Mouse (Mus musculus) midbrain, embryonic 11.5 days (tissue): ENCODE measurements around the gene Serping1. TPM values are rescaled to one million over a fixed set of nuclear protein-coding genes. Genes with fewer than 3 reads are reported as not detected.
A peak's percentile ranks its signal among the peaks of the same experiment; 100 is the strongest.

Source experiments
- ATAC-seq: fragments of 200-750 bp; cut with Nextera tagmentation; 2 replicates; pipeline ENCODE4 v1.8.0; 2017; ENCODE audit warnings: moderate TSS enrichment, moderate library complexity; ENCODE audit not compliant: low FRiP score
- DNase-seq: peaks from one replicate; pipeline ENCODE4 v3.0.0; 2015; ENCODE audit warnings: low spot score; ENCODE audit errors: missing footprints
- H3K27ac ChIP-seq: fragments of 300-500 bp; sonication (generic); 2 replicates; pipeline ENCODE4 v1.5.1; 2014; ENCODE audit warnings: low read depth, low read length
- H3K27me3 ChIP-seq: fragments of 300-500 bp; sonication (generic); 2 replicates; pipeline ENCODE4 v1.6.1; 2014; ENCODE audit warnings: mild to moderate bottlenecking, low read length, moderate library complexity, mixed read lengths; ENCODE audit not compliant: control insufficient read depth, insufficient read depth
- H3K36me3 ChIP-seq: fragments of 300-500 bp; sonication (generic); 2 replicates; pipeline ENCODE4 v1.6.1; 2014; ENCODE audit warnings: mild to moderate bottlenecking, low read length, moderate library complexity, mixed read lengths; ENCODE audit not compliant: control insufficient read depth, insufficient read depth
- H3K4me1 ChIP-seq: fragments of 300-500 bp; sonication (generic); 2 replicates; pipeline ENCODE4 v1.6.1; 2014; ENCODE audit warnings: low read length; ENCODE audit not compliant: control insufficient read depth, insufficient read depth
- H3K4me2 ChIP-seq: fragments of 300-500 bp; sonication (generic); 2 replicates; pipeline ENCODE4 v1.6.1; 2014; ENCODE audit warnings: mild to moderate bottlenecking, moderate library complexity
- H3K4me3 ChIP-seq: fragments of 300-500 bp; sonication (generic); 2 replicates; pipeline ENCODE4 v1.5.1; 2014; ENCODE audit warnings: low read depth, low read length
- H3K9ac ChIP-seq: fragments of 300-500 bp; sonication (generic); 2 replicates; pipeline ENCODE4 v1.6.1; 2014; ENCODE audit warnings: low read length
- H3K9me3 ChIP-seq: fragments of 300-500 bp; sonication (generic); 2 replicates; pipeline ENCODE4 v1.6.1; 2016; ENCODE audit warnings: low read length; ENCODE audit not compliant: control insufficient read depth
- WGBS: fragments of 180-500 bp; shearing (Covaris S2); extraction: QIAGEN DNeasy Blood & Tissue Kit; methylation state at CpG from one replicate; pipeline ENCODE4 v1.1.7; 2014; 5-methylcytosine and 5-hydroxymethylcytosine counted together
- polyA plus RNA-seq: library from polyadenylated mRNA; unstranded; fragments of >200 nt; fragmentation: Nextera tagmentation; extraction: Ambion mirVana; gene quantifications from 2 replicates; pipeline ENCODE4 v1.2.1, GENCODE M21; 2014

Gene Serping1
- polyA plus RNA-seq, 1 experiment from 2014 or later = 37.0 TPM

DNA sequence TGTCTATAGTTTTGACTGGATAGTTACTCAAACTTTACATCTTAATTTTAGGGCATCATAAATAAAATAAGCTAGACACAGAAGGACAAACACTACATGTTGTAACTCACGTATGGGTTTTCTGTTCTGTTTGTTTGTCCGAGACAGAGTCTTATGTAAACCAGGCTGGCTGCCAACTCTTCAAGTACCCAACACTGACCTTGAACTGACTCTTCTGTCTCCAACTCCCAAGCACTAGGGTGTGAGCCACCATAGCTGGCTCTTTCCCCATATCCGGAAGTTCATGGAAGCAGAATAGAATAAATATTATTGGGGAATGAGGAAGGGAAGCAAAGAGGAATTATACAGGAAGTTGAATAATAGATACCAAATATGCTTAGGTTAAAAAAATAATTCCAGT lies 17.3 kb upstream of the Serping1 start:
- Histone ChIP-seq H3K27ac (no peak overlapping the region), H3K4me1 (no peaks in the 10 kb centered on the region), H3K9ac (no peak overlapping the region), H3K9me3 (no peaks in the 10 kb centered on the region), H3K36me3 (no peaks in the 10 kb centered on the region), H3K27me3 (no peaks in the 10 kb centered on the region), H3K4me2 (no peak overlapping the region), H3K4me3 (no peak overlapping the region)
- DNase-seq (no peak), ATAC-seq (no peak)
- 87% methylated on average over 3 of the region's 3 CpGs for WGBS

DNA sequence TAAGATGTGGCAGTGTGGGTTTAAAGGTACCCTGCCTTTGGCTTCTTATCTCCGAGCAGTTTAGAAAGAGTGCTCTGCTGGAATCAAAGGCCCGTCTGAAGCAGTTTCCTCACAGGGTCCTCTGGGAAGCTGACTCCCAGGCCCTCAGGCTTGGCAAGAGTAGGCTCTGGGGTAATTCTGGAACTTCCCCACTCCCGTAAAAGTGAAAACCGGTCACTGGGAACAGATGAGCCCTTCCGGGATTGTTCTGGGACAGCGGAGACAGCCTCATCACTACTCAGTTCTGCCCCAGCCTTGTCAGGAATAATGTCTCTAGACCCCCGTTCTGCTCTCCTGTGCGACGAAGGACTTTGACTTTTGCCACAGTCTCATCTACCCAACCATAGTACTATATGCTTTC lies 15.2 kb upstream of the Serping1 start:
- Histone ChIP-seq H3K27me3 (no peaks in the 10 kb centered on the region), H3K4me2 (no peak overlapping the region), H3K4me1 (no peaks in the 10 kb centered on the region), H3K9me3 (no peaks in the 10 kb centered on the region), H3K36me3 (no peaks in the 10 kb centered on the region), H3K27ac (no peak overlapping the region), H3K4me3 (no peak overlapping the region), H3K9ac (no peak overlapping the region)
- no peak for DNase-seq
- ATAC-seq = no peak
- WGBS = 57% methylated on average over 9 of the region's 9 CpGs

DNA sequence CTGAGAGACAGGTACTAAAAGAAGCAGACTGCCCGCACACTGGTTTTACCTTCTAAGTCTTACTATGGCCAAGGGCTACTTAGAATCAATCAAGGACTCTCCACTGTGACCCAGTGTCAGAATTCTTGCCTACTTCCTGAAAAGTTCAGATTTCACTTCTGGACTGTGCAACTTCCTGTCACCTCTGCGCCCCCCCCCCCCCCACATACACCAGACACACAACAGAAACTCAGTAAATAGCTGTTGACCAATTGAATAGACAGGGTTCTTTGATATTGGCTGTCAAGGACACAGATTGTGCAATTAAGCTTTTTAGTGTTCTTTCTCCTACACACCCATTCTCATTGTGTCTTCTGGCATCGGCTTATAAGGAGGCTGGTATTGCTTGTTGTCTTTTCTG lies 13.1 kb upstream of the Serping1 start:
- DNase-seq (no peak), ATAC-seq (no peak)
- Histone ChIP-seq H3K27ac (no peak overlapping the region), H3K9me3 (no peaks in the 10 kb centered on the region), H3K4me1 (no peaks in the 10 kb centered on the region), H3K4me2 (no peak overlapping the region), H3K27me3 (no peaks in the 10 kb centered on the region), H3K4me3 (no peak overlapping the region), H3K36me3 (no peaks in the 10 kb centered on the region), H3K9ac (no peak overlapping the region)
- WGBS = 87% methylated on average over 3 of the region's 3 CpGs

DNA sequence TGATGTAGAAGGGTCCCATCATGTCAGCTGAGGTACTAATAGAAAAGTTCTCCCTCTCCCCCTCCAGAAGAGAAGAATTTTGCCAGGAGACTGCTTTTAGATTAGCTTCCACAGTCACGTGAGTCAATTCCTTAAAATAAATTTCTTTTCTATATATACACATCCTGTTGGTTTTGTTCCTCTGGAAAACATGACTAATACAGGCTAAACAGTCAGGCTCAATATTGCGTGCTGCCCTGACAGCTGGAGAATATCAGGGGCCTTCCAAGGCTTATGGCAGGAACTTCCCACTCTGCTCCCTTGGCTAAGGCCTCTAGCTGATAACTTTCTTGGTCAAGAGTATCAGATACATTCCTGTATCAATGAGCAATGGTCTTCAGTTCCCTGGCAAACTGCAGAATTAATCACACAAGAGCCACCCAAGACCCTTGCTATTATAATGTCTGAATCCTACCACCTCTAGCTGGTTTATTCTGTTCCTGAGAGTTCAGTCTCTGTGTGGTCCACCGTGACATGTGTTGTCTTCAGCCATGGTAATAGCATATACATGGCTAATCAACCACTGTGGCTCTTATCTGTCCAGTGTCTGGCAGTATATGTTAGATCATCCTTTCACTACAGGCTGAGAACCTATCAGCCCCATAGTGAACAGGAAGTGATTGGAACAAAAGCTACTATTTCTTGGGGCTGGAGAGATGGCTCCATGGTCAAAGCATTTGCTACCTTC lies 8.8 kb upstream of the Serping1 start:
- Histone ChIP-seq H3K4me1 (no peaks in the 10 kb centered on the region), H3K36me3 (no peaks in the 10 kb centered on the region), H3K27ac (no peak overlapping the region), H3K9ac (no peak overlapping the region), H3K27me3 (no peaks in the 10 kb centered on the region), H3K9me3 (no peaks in the 10 kb centered on the region), H3K4me3 (no peak overlapping the region), H3K4me2 (no peak overlapping the region)
- no peak for ATAC-seq
- DNase-seq = no peak
- 86% methylated on average over 3 of the region's 3 CpGs for WGBS

DNA sequence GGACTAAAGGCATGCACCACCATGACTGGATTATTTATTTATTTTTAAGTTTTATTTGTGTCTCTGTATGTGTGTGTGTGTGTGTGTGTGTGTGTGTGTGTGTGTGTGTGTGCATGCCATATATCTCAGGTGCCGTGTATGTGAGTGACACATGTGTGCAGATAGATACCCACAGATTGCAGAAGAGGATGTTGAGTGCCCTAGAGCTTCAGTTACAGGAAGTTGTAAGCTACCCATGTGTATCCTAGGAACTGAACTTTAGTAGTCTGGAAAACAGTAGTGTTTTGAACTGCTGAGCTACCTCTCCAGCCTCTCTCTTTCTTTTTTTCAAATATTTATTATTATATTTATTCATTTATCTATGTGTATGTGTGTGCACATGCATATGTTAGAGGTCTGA lies 8.1 kb upstream of the Serping1 start:
- Histone ChIP-seq H3K36me3 (no peaks in the 10 kb centered on the region), H3K4me3 (no peak overlapping the region), H3K9me3 (no peaks in the 10 kb centered on the region), H3K27ac (no peak overlapping the region), H3K27me3 (no peaks in the 10 kb centered on the region), H3K9ac (no peak overlapping the region), H3K4me1 (no peaks in the 10 kb centered on the region), H3K4me2 (no peak overlapping the region)
- ATAC-seq (no peak), DNase-seq (no peak)
- WGBS = 95% methylated on average over 1 of the region's 1 CpGs

DNA sequence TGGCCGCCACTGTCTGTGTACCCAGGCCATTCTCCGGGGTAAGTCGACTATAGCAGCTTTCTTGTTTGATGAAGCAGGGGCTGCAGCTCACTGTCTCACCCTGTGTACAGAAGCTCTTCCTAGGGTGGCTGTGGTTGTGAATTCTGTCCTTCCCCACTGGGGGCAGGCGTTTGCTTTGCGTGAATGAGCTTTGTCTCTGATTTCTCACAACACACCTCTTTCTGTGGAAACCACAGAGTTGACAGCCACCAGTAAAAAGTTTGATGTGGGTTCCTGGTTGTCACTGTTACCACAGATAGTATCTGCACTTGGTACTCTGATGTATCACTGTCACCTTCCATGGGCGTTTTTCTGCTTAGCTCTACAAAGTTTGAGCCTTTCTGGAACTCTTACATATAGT lies 4.0 kb upstream of the Serping1 start:
- Histone ChIP-seq H3K27ac (no peak overlapping the region), H3K4me1 (peaks cover 6% of the 10 kb centered on the region), H3K27me3 (no peaks in the 10 kb centered on the region), H3K9ac (no peak overlapping the region), H3K4me3 (no peak overlapping the region), H3K36me3 (no peaks in the 10 kb centered on the region), H3K9me3 (no peaks in the 10 kb centered on the region), H3K4me2 (no peak overlapping the region)
- DNase-seq (no peak), ATAC-seq (no peak)
- 54% methylated on average over 6 of the region's 6 CpGs for WGBS

DNA sequence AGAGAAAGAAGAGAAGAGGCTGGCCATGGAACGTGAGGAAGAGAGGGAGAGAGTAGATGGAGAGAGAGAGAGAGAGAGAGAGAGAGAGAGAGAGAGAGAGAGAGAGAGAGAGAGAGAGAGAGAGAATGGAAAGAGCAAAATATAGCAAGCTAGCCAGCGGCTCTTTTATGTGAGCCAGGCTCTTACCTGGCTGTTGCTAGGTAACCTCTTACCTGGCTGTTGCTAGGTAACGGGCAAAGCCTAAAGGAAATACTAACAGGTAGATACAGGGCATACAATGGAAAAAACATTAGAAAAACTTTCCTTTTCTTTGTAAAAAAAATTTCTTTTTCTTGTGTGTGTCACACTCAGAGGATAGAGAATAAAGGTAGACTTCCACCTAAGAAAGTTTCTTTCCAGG lies 2.5 kb upstream of the Serping1 start:
- no peak overlapping the region for H3K4me2 ChIP-seq
- H3K27ac ChIP-seq = no peak overlapping the region
- H3K9ac ChIP-seq = no peak overlapping the region
- H3K9me3 ChIP-seq = no peaks in the 10 kb centered on the region
- no peaks in the 10 kb centered on the region for H3K36me3 ChIP-seq
- 64% methylated on average over 3 of the region's 3 CpGs for WGBS
- H3K27me3 ChIP-seq = no peaks in the 10 kb centered on the region
- H3K4me1 ChIP-seq = peaks cover 9% of the 10 kb centered on the region
- no peak overlapping the region for H3K4me3 ChIP-seq
- ATAC-seq (no peak), DNase-seq (no peak)

DNA sequence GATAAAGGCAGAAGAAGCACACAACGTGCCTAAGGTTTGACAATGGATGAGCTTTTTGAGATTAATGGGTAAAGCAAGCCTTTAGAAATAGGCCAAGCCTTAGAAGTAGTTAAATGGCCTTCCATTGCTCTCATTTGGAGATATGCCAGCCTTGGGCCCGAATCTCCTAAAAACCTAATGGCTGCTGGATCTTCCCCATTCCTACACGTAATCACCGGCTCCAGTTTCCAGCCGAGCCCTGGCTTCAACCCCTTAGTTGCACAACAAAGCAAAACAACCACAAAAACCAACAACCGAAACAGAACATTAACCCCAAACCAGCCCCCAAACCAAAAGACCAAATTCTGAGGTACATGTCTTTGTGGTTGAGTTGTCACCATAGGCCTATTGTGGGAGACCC lies 421 bp upstream of the Serping1 start:
- no peaks in the 10 kb centered on the region for H3K27me3 ChIP-seq
- no peaks in the 10 kb centered on the region for H3K36me3 ChIP-seq
- H3K4me1 ChIP-seq = peaks cover 9% of the 10 kb centered on the region
- DNase-seq (no peak), ATAC-seq (no peak)
- H3K4me2 ChIP-seq = no peak overlapping the region
- no peak overlapping the region for H3K9ac ChIP-seq
- H3K4me3 ChIP-seq = no peak overlapping the region
- no peaks in the 10 kb centered on the region for H3K9me3 ChIP-seq
- H3K27ac ChIP-seq = peak overlapping the region; percentile 52; the same call in 1 of the 2 replicates
- WGBS = 83% methylated on average over 6 of the region's 6 CpGs

DNA sequence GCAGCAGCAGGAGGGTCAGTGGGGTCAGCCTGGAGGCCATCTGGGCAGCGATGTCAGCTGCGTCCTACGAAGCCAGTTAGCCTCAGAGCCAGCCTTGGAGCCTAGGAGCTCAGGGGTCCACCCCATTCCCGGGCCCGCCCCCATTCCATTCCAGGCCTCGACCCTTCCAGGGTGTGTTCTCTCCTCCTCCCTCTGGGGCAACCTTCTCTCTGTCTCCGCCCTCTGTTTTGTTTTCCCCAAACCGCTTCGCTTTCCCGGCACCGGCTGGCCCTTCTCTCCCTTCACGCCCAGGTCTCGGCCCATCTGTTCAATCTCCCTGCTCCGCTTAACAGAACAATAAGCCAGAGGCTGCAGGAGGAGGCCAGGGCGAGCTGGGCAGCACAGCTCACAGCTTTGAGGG lies 493 bp downstream of the Serping1 start:
- under 1% methylated on average over 14 of the region's 15 CpGs for WGBS
- H3K4me1 ChIP-seq = peaks cover 9% of the 10 kb centered on the region
- H3K36me3 ChIP-seq = no peaks in the 10 kb centered on the region

More for the DNA sequence above, 493 bp downstream of the Serping1 start:
- Histone ChIP-seq H3K9me3 (no peaks in the 10 kb centered on the region), H3K27ac (peak overlapping the region; percentile 89), H3K27me3 (no peaks in the 10 kb centered on the region), H3K9ac (peak overlapping the region; percentile 62), H3K4me2 (peak overlapping the region; percentile 49), H3K4me3 (peak overlapping the region; percentile 23)
- DNase-seq = peak; percentile 97
- peak; percentile 97 for ATAC-seq
